Mouse (Mus musculus) T-helper 1 cell (primary cell): ENCODE measurements around the gene Exoc6.
"Not testable (repeated sequence)": the region's sequence is repeated elsewhere in the genome, so short reads cannot be mapped to it uniquely, and the experiment has no call there.

Experiments used
- in situ Hi-C: fragments of 300-600 bp; cut with MboI, MseI; formaldehyde crosslinking; loops from one replicate; pipeline ENCODE4 v1.15.1; 2025; ENCODE audit warnings: high pct_unique_total_duplicates

Exoc6 gene

GRCm38 (mm10) chr19:37550101-37551039 is at the start of gene Exoc6:
Gene Exoc6, plus strand, starts transcription at chr19:37550418.
- in situ Hi-C loops = no loop called here

DNA sequence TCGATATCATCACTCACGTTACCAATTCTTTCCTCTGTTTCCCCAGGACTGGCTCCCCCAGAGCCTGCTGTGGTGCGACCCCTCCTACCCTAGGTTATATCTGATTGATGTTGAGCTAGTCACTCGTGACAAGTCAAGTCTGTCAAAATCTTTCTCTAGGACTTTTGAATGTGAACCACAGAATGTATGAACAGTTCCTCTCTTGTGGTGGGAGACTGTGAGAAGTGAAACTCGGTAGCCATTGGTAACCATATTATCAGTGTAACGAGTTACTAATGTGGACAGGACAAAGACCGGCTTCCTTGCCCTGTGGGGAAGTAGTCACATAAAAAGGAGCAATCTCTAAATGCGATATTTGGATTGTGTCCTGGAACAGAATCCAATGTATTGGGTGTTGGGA is 47.2 kb upstream of the Exoc6 start:
- in situ Hi-C loops = no loop called here

DNA sequence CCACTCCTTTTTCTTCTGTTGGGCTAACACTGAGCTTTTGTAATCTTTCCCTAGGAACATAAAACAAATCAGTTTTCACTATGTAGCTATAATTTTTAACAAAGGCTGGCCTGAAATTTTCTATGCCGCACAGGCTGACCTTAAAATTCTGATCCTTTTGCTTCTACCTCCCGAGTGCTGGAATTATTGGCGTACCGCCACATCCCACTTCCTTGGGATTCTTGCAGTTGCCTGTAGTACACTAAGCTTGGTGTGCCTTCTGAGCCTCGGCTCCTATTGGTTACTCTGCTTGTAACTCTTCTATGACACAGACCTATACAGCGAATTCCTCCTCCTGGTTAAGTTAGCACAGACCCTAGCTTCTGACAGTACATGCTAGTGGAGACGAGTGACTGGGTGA is 44.2 kb upstream of the Exoc6 start:
- in situ Hi-C loops = loop anchor here (5.0 kb wide), 1 partner anchor 74 kb away; the partner anchor contains the start of gene Hhex

- in situ Hi-C loops = loop anchor here (5.0 kb wide), 1 partner anchor 74 kb away; the partner anchor contains the start of gene Hhex
These were observed 43.6 kb upstream of the Exoc6 start for GRCm38 (mm10) chr19:37506614-37507013.

- in situ Hi-C loops = loop anchor here (5.0 kb wide), 1 partner anchor 77 kb away; the partner anchor contains the start of gene Hhex
These were observed 40.5 kb upstream of the Exoc6 start for GRCm38 (mm10) chr19:37509725-37510124.

GRCm38 (mm10) chr19:37514811-37515292 is 35.4 kb upstream of the Exoc6 start:
- in situ Hi-C loops = no loop called here

- in situ Hi-C loops = no loop called here
These were observed 32.8 kb upstream of the Exoc6 start for GRCm38 (mm10) chr19:37517419-37517818.

DNA sequence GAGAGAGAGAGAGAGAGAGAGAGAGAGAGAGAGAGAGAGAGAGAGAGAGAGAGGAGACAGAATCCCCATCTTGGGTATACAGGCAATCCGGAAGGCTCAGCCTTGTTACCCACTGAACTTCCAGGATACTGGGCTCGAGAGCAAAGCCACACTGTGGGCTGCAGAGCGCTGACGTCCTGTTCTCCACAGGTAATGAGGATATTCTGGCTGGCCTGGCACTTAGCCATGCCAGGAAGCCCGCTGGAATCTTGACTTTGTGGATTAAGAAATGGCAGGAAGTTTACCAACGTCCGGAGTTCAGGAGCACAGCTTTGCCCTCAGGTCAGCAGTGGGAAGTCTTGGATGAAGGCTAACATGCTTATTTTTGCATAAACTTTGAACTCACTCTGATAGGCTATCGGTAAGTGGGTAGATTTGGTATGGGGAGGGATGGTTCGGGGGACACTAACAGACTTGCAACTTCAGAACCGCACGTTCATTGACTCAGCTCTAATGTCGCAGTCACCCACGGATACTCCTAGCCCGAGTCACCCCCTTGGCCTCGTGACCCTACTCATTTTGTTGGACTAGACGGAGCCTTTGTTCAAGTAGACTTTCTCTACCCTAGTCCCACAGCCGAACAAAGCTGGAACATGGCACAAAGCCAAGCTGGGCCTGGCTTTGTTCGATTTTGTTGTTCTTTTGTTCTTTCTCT is 29.3 kb upstream of the Exoc6 start:
- in situ Hi-C loops = no loop called here

- in situ Hi-C loops = no loop called here
These were observed 28.8 kb upstream of the Exoc6 start for GRCm38 (mm10) chr19:37521434-37521781.

DNA sequence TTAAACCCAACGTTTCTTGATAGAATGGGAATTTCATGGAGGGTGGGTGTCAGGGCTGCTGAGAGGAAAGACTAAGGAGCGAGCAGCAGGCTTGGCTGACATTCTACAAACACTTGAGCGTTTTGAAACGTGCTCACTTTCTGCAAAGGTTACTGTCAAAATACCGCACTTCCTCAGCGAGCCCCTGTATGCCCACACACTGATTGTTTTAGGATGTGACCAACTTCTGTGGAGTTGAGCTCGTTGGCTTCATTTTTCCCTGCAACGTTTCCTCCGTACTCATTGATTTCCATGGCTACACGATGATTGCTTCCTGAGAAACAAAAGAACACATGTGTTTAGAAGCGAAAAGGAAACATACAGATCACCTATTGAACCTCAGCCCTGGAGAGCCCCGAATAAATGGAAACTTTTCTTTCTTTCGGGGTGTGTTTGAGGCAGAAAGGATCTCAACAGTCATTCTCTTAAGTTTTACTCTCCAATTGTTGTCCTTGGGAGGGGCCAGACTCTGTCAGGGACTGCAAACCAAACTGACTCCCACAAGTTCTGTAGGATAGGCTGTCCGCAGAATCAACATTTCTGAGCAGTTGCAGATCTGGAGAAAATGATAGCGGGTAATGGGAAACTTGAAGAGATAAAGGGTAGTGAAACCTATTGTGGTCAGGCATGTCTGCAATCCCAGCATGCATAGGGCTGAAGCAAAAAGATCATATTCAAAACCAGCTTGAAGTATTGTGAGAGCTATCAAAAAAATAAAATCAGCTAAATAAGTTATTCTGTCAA is 26.7 kb upstream of the Exoc6 start:
- in situ Hi-C loops = no loop called here

- in situ Hi-C loops = no loop called here
These were observed 24.3 kb upstream of the Exoc6 start for GRCm38 (mm10) chr19:37525925-37526324.

GRCm38 (mm10) chr19:37526768-37527167 is 23.4 kb upstream of the Exoc6 start:
- in situ Hi-C loops = no loop called here

GRCm38 (mm10) chr19:37527736-37528135 is 22.5 kb upstream of the Exoc6 start:
- in situ Hi-C loops = not testable (repeated sequence)

- in situ Hi-C loops = no loop called here
These were observed 21.6 kb upstream of the Exoc6 start for GRCm38 (mm10) chr19:37528581-37528980.

- in situ Hi-C loops = no loop called here
These were observed 20.9 kb upstream of the Exoc6 start for GRCm38 (mm10) chr19:37529296-37529695.

GRCm38 (mm10) chr19:37529975-37530515 is 20.2 kb upstream of the Exoc6 start:
- in situ Hi-C loops = no loop called here

DNA sequence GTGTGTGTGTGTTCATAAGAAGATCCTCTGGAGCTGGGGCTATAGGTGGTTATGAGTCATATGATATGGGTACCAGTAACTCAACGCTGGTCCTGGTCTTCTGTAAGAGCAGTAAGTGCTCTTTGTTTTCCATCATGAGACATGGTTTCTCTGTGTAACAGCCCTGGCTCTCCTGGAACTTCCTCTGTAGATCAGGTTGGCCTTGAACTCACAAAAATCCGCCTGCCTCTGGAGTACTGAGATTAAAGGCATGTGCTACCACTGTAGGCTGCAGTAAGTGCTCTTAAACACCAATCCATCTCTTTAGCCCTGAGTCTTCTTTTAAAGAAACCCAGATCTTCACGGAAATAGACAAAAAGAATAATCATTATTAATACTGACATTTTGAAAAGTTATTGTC is 19.6 kb upstream of the Exoc6 start:
- in situ Hi-C loops = no loop called here

GRCm38 (mm10) chr19:37531200-37531845 is 18.9 kb upstream of the Exoc6 start:
- in situ Hi-C loops = no loop called here

GRCm38 (mm10) chr19:37533196-37533595 is 17.0 kb upstream of the Exoc6 start:
- in situ Hi-C loops = no loop called here

GRCm38 (mm10) chr19:37534737-37535365 is 15.4 kb upstream of the Exoc6 start:
- in situ Hi-C loops = no loop called here
